Mouse (Mus musculus) MEL-GATA-1-ER (cell line): ENCODE results near the gene Cbfa2t3.

Experiments
- DNase-seq: peaks from one replicate; pipeline ENCODE4 v3.0.0-alpha.2; 2012; ENCODE audit warnings: low read depth; ENCODE audit errors: extremely low read depth

Gene Cbfa2t3

DNA sequence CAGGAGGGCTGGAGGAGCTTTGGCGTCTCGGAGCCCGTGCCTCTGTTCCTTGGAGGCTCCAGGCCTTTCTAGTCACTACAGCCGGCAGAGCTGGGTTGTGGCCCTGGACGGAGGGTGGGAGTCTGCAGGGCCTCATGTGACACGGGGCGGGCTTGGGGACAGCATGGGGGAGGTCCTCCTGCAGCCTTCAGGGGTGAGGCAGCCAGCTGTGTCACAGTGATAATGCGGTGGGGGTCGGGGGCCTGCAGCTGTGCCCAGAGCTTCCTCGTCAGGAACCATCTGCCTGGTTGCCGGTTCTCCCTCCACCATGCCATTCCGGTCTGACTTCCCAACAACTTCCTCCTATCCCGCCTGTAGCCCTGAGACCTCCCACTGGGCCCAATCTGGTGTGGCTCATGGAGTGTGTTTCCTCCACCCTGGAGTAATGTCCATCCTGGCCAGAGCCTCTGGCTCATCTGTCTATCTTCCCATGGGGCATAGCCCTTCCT, at the start of gene Cbfa2t3:
Gene Cbfa2t3 (minus strand): TSS at position 105 of the 488 bp plus-strand sequence.
- DNase-seq, result peak; percentile 97

DNA sequence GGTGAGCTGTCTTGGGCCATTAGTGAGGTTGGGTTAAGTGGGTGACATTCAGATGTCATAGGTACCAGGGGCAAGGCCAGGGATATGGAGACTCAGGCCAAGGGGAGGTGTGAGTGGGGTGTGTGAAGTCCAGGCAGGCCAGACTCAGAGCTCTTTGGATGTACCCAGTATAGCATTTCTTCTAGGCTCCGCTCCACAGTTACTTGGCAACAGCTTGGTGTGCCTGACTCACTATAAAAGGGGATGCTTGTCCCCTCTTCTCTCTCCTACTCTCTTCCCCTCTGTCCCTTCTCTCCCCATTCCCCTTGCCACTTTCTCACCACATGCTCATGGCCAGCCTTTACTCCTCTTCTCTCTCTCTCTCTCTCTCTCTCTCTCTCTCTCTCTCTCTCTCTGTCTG, 48.9 kb upstream of the Cbfa2t3 start:
- DNase-seq, result no peak

DNA sequence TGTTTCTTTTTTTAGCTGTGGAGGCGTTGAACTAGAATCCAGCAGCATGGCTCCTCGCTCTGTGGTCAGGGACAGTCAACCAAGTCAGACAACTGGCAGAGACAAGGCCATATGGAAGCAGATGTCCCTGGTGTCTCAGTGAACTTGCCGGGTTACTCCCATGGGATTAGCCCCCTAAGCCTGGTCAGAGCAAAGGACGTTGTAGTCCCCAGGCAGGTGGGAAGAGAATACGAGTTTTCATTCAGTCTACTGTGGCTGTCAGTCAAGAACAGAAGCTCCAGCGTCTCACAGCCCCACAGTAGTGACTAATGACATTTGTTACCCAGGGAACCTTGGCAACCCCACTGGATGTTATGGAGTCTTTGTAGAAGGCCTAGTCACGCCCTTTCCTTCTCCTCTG, 47.5 kb upstream of the Cbfa2t3 start:
- no peak for DNase-seq

DNA sequence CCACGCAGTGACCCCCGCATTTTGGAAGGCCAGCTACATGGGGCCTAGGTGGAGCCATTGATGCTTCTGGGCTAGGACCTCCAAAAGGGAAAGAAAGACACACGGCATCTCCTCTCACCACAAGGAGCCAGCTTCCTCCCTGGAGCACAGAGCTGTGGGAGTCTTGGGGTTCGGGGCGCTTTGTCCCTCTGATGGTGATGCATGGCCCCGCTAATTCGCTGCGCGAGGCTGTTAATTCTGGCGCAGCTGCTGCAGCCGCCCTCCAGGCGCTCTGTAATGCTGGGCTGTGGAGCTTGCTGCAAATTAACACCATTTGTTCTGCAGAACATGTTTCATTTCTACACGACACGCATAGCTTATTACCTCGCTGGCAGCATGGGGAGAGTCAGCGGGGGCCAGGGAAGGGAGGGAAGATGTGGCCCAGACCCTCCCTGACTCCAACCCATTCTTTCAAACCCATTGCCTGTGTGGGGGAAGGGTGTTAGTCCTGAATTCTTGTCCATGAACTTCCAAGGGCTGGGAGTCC, 46.9 kb upstream of the Cbfa2t3 start:
- no peak for DNase-seq

DNA sequence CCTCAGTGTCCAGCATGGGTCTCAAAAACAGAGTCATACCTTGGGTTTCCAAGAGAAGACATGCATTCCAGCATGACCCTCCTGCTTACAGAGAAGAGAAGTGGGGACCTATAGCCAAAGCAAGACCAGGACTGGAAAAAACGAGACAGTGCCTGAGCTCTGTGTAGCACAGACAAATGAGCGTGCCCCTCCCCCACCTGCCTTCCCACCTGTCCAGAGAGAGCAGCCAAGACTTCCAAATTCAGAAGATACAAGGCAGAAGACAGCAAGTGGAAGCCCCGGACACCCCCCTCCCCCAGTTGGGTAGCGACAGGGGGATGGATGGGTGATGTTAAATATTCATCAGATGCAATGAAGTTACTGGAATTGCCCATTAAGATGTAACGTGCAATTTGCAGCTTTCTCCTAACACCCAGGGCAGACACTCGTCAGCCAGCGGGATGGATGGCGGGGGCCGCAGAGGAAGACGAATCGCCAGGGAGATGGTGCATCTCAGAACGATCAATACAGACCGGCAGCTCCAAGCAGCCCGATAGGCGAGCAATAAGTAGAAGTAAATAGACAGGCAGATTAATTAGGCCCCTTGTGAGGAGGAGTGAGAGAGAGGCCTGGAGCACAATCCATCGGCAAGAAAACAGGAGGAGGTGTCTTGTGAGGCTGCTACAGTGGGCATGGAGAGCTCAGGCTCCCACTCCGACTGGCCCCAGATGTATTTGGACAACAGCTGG, 46.3 kb upstream of the Cbfa2t3 start:
- DNase-seq, result no peak

DNA sequence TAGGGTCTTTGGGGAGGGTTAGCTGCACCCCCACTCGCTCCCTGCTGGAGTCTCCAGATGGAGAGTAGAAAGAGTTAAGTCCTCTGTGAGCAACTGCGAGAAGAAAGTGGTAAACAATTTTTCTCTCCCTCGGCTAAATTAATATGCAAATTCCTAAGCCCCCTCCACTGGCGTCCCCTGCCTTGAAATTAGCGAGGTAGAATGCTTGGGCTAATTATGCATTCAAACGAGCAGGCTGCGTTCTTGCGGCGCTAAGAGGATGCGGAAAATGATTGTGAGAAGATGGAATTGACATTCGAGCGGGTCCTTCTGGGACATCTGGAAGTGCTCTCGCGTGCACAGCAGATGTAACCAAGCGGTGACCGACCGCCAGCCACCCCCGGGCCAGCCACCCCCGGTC, 43.6 kb upstream of the Cbfa2t3 start:
- no peak for DNase-seq

GRCm38 (mm10) chr8:122739102-122739725, 40.3 kb upstream of the Cbfa2t3 start:
- no peak for DNase-seq

DNA sequence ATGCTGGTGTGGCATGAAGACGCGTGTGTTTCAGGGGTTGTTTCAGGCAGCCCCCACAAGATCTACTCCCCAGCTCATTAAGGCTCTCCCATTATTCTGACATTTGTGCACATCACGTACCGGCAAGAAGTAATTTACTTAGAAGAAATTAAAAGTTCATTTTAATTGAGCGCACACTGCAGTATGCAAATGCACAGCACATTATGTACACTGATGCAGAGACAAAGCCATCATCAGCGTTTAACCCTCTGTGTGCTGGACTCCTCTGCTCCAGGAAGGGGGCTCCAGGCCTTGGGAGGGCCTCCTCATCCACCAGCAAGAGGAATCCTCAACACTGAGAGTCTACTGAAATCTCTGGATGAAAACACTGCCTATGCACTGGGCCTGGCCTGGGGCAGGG, 39.0 kb upstream of the Cbfa2t3 start:
- DNase-seq, result no peak

GRCm38 (mm10) chr8:122737071-122737470, 38.2 kb upstream of the Cbfa2t3 start:
- DNase-seq, result peak; percentile 66

DNA sequence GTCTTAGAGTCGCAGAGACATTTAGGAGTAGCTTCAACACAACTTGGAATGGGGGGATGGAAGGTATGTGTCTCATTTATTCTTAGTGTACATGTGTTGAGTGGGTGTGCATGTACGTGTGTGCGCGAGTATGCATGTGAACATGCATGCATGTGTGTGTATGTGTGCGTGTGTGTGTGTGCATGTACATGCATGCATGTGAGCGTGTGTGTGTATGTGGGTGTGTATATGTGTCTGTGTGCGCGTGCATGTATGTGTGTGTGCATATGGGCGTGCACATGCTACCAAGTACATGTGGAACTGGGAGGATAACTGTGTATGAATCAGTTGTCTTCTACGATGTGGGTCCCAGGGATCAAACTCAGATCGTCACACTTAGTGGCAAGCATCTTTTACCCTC, 37.7 kb upstream of the Cbfa2t3 start:
- DNase-seq, result no peak

DNA sequence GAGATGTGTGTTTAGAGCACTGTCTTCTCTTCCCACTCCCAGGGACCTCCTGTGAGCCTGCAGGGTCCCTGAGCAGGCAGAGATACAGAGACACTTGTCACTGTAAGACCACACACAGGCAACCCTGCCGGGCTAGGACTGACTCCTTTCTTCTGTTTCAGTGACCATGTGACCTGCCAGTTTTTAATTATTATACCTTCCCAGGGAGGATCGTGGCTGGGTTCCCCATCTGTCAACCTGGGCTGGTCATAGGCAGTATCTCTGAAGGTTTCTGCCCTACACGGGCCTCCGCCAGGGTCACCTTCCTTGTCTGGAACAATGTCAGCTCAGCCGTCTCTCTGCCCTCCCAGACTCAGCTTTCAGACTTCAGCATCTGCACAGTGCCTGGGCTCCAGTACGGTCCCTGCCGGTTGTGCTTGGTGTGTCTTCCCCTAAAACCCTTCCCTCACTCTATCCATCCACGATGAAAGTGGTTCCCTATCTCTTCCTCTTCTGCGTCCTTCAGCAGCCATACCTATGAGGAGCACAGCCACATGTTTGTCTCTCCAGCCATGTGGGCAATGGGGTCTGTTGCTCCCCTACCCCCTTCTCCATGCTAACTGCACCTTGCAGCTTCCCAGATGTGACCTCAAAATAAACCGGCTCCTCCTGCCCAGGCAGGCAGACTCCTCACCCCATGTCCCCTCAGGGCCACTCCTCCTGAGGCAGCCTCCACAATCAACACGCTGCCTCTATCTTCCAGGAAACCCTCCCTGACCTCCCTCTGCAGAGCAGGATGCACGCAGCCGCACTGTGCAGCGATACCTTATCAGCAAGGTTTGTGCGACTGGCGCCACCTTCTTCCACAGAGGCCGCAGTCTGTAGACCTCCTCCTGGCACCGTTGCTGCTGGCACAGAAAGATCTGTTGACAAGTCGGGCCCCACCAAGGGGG, 36.9 kb upstream of the Cbfa2t3 start:
- DNase-seq, result peak; percentile 96

- DNase-seq, result peak; percentile 48
Measured at GRCm38 (mm10) chr8:122735110-122735509, 36.2 kb upstream of the Cbfa2t3 start.

- DNase-seq, result no peak
Measured at GRCm38 (mm10) chr8:122728630-122729029, 29.7 kb upstream of the Cbfa2t3 start.

DNA sequence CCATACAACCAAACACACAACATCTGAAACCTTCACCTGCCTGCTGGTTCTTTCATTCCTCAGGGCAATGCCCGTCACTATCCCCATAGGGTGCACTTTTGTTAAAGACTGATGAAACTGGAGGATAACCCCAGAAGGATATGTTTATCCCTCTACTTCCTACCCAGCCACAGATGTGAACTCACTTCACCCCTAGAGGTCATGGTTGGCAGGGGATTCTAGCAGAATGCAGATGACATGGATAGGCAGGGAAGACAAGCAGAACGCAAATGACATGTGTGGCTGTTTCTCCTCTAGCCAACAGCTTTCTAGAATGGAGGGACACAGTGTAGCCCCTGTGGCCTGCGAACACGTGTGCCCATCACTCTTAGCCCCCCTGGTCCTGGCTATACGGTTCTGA, 28.5 kb upstream of the Cbfa2t3 start:
- DNase-seq, result no peak

DNA sequence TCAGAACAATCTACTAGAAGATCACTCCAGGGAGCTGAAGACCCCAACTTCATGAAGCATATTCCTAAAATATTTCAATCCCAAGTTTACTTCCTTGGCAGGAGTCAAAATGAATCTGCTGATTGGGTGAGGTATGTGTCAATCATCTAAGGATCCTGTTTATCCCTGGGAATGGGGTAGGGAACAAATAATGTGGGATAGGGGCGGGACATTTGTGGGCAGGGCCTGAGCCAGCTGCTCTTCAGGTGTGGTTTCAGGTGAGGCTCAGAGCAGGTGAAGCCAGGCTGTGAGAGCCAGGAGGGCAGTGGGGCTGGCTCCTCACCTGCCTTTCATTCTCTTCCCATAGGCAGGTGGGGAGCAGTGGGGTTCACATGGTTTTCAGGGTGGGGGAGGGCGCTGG, 27.9 kb upstream of the Cbfa2t3 start:
- DNase-seq, result no peak

- no peak for DNase-seq
Measured at GRCm38 (mm10) chr8:122725187-122725586, 26.3 kb upstream of the Cbfa2t3 start.

GRCm38 (mm10) chr8:122720811-122721640, 22.1 kb upstream of the Cbfa2t3 start:
- DNase-seq, result no peak

GRCm38 (mm10) chr8:122720070-122720729, 21.3 kb upstream of the Cbfa2t3 start:
- DNase-seq, result peak; percentile 83

DNA sequence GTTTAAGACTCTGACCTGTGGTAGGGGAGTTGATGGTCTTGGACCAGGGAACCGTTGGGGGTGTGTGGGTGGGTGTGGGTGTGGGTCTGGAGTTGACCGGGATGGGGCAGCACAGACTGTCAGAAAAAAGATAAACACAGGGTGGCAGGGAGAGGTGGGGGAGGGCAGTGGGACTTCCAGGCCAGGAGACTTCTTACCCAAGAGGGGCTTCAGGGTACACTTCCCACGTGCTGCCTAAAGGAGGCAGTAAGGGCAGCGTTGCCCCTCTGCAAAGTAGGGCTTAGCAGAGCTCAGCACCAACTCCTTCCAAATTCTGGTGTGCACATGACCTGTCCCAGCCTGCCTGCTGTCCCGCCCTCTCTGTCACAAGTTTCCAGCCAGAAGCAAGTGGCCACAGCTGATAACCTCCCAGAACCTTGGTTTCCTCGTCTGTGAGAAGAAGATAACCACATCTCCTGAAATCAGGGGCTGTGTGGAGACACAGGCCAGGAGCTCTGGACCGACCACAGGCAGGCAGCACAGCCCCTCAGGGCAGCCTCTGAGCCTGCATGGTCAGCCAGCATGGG, 20.7 kb upstream of the Cbfa2t3 start:
- peak; percentile 99 for DNase-seq
